Mouse (Mus musculus) heart, embryonic 11.5 days (tissue): Measurements from ENCODE around the gene Fam57a. TPM values are rescaled to one million over a fixed set of nuclear protein-coding genes. Genes with fewer than 3 reads are reported as not detected.

Experiments used
- ATAC-seq: fragments of 200-750 bp; cut with Nextera tagmentation; replicated peaks from 2 replicates; pipeline ENCODE4 v1.8.0; 2017; ENCODE audit warnings: moderate library complexity; ENCODE audit not compliant: insufficient number of reproducible peaks, low FRiP score, low TSS enrichment
- H3K27ac ChIP-seq: fragments of 300-500 bp; sonication (generic); 2 replicates; pipeline ENCODE4 v1.5.1; 2014; ENCODE audit warnings: mild to moderate bottlenecking, low read depth, low read length
- H3K27me3 ChIP-seq: fragments of 300-500 bp; sonication (generic); 2 replicates; pipeline ENCODE4 v1.6.1; 2014; ENCODE audit warnings: mild to moderate bottlenecking, low read length, mixed read lengths; ENCODE audit not compliant: control insufficient read depth, insufficient read depth
- H3K36me3 ChIP-seq: fragments of 300-500 bp; sonication (generic); 2 replicates; pipeline ENCODE4 v1.6.1; 2014; ENCODE audit warnings: mild to moderate bottlenecking, low read length, moderate library complexity, mixed read lengths; ENCODE audit not compliant: control insufficient read depth, insufficient read depth
- H3K4me1 ChIP-seq: fragments of 300-500 bp; sonication (generic); 2 replicates; pipeline ENCODE4 v1.6.1; 2014; ENCODE audit warnings: low read length; ENCODE audit not compliant: control insufficient read depth, insufficient read depth
- H3K4me2 ChIP-seq: fragments of 300-500 bp; sonication (generic); 2 replicates; pipeline ENCODE4 v1.6.1; 2014; ENCODE audit warnings: mild to moderate bottlenecking, moderate library complexity
- H3K4me3 ChIP-seq: fragments of 300-500 bp; sonication (generic); 2 replicates; pipeline ENCODE4 v1.5.1; 2014; ENCODE audit warnings: low read depth, low read length
- H3K9ac ChIP-seq: fragments of 300-500 bp; sonication (generic); 2 replicates; pipeline ENCODE4 v1.6.1; 2014; ENCODE audit warnings: mild to moderate bottlenecking, low read depth, low read length, moderate library complexity
- H3K9me3 ChIP-seq: fragments of 300-500 bp; sonication (generic); replicated peaks from 2 replicates; pipeline ENCODE4 v1.6.1; 2016; ENCODE audit warnings: low read length; ENCODE audit not compliant: control insufficient read depth
- WGBS: fragments of 180-500 bp; shearing (Covaris S2); extraction: QIAGEN DNeasy Blood & Tissue Kit; methylation state at CpG from one replicate; pipeline ENCODE4 v1.1.7; 2014; ENCODE audit not compliant: insufficient replicate concordance; 5-methylcytosine and 5-hydroxymethylcytosine counted together
- polyA plus RNA-seq: library from polyadenylated mRNA; unstranded; fragments of >200 nt; fragmentation: Nextera tagmentation; extraction: Ambion mirVana; gene quantifications from 2 replicates; pipeline ENCODE4 v1.2.1, GENCODE M21; 2014

The Fam57a gene
- polyA plus RNA-seq, 1 experiment from 2014 or later: 31.2 TPM

- Histone ChIP-seq H3K4me2 (no peak overlapping the region), H3K9ac (no peak overlapping the region), H3K9me3 (no peaks in the 10 kb centered on the region), H3K4me1 (peaks cover 18% of the 10 kb centered on the region), H3K4me3 (no peak overlapping the region), H3K27ac (0 out of 2 replicates have a peak overlapping the region, but pooled peaks have one; percentile 50), H3K27me3 (no peaks in the 10 kb centered on the region), H3K36me3 (no peaks in the 10 kb centered on the region)
- 66% methylated on average over 8 of the region's 8 CpGs for WGBS
- ATAC-seq: no peak
These were observed 31.1 kb upstream of the Fam57a start for GRCm38 (mm10) chr11:76148055-76149008.

- Histone ChIP-seq H3K4me2 (no peak overlapping the region), H3K9ac (no peak overlapping the region), H3K4me3 (no peak overlapping the region), H3K27me3 (no peaks in the 10 kb centered on the region), H3K9me3 (no peaks in the 10 kb centered on the region), H3K4me1 (peaks cover 18% of the 10 kb centered on the region), H3K27ac (no peak overlapping the region), H3K36me3 (no peaks in the 10 kb centered on the region)
- 62% methylated on average over 4 of the region's 4 CpGs for WGBS
- no peak for ATAC-seq
These were observed 28.5 kb upstream of the Fam57a start for GRCm38 (mm10) chr11:76150980-76151379.

DNA sequence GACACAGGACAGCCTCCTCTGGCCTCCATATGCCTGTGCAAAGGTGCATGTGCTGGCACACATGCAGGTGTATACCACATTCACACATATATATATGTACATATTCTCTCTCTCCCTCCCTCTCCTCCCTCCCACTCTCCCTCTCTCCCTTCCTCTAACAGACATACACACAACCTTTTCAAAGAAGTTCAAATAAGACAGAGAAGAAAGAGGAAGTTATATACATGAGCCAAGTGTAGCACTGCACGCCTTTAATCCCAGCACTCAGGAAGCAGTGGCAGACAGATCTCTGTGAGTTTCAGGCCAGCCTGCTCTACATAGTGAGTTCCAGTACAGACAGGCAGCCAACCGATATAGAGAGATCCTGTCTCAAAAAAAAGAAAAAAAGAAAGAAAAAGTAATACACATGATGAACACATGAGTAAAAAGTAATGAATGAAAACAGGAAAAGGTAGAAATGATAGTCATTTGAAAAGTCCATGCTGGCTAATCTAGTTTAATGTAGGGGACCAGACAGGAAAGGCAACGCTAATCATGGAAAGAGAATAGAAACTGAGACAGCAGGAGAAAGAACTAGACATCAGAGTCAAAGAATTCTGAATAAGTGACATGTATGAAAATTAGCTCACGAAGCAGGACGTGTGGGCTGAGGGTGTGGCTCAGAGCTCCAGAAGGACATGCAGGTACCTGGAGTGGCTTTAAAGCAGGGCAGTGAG is 26.1 kb upstream of the Fam57a start:
- WGBS: 86% methylated on average over 5 of the region's 5 CpGs
- Histone ChIP-seq H3K27me3 (no peaks in the 10 kb centered on the region), H3K36me3 (no peaks in the 10 kb centered on the region), H3K4me1 (peaks cover 4% of the 10 kb centered on the region), H3K4me2 (no peak overlapping the region), H3K27ac (no peak overlapping the region), H3K4me3 (no peak overlapping the region), H3K9ac (no peak overlapping the region), H3K9me3 (no peaks in the 10 kb centered on the region)
- ATAC-seq: no peak

- Histone ChIP-seq H3K27ac (no peak overlapping the region), H3K9me3 (no peaks in the 10 kb centered on the region), H3K4me2 (no peak overlapping the region), H3K27me3 (no peaks in the 10 kb centered on the region), H3K4me3 (no peak overlapping the region), H3K36me3 (no peaks in the 10 kb centered on the region), H3K9ac (no peak overlapping the region), H3K4me1 (no peaks in the 10 kb centered on the region)
- WGBS: 81% methylated on average over 2 of the region's 2 CpGs
- no peak for ATAC-seq
These were observed 25.3 kb upstream of the Fam57a start for GRCm38 (mm10) chr11:76154200-76154599.

DNA sequence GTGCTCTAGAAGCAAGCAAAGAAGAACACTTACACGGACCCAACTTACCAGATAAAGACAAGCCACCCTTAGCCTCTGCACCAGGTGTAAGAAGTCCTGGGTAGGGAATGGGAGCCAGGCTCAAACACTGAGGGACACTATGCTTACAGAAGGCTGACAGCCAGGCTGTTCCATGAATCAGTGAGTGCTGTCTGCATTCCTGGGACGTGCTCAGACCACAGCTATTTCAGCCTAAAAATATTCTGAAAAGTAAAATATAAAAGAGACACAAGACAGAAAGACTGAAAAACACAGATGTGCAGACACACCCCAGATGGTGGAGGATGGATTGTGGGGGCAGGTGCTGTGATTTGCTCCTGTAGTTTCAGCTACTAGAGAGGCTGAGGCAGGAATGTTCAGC is 24.6 kb upstream of the Fam57a start:
- no peak for ATAC-seq

DNA sequence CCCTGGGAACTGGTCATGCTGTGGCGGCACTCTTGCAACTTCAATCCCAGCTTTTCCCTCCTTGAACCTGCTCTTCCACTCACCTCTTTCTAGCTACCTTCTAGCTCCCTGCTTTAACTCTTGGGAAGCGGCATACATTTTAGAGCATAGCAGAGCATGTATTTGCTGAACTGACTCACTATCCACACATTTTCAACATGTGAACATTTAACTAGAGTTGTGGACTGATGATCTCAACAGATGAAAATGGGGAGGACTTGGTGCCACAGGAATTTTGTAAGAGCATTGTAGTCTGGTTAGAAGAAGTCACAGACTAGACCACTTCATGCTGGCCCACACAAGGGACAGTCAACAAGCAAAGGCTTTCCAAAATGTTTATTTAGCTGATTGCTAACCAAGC is 21.1 kb upstream of the Fam57a start:
- H3K27ac ChIP-seq: no peak overlapping the region
- H3K9me3 ChIP-seq: no peaks in the 10 kb centered on the region
- WGBS: 90% methylated on average over 2 of the region's 2 CpGs
- peaks cover 8% of the 10 kb centered on the region for H3K36me3 ChIP-seq
- H3K4me1 ChIP-seq: peaks cover 6% of the 10 kb centered on the region
- ATAC-seq: no peak
- no peak overlapping the region for H3K4me3 ChIP-seq
- no peak overlapping the region for H3K9ac ChIP-seq
- no peak overlapping the region for H3K4me2 ChIP-seq
- no peaks in the 10 kb centered on the region for H3K27me3 ChIP-seq

More for the DNA sequence above, 24.6 kb upstream of the Fam57a start:
- no peaks in the 10 kb centered on the region for H3K27me3 ChIP-seq
- H3K4me1 ChIP-seq: peaks cover 1% of the 10 kb centered on the region
- no peak overlapping the region for H3K27ac ChIP-seq
- H3K4me3 ChIP-seq: no peak overlapping the region
- WGBS: 77% methylated on average over 2 of the region's 2 CpGs
- no peaks in the 10 kb centered on the region for H3K9me3 ChIP-seq
- H3K36me3 ChIP-seq: no peaks in the 10 kb centered on the region
- no peak overlapping the region for H3K4me2 ChIP-seq
- no peak overlapping the region for H3K9ac ChIP-seq

DNA sequence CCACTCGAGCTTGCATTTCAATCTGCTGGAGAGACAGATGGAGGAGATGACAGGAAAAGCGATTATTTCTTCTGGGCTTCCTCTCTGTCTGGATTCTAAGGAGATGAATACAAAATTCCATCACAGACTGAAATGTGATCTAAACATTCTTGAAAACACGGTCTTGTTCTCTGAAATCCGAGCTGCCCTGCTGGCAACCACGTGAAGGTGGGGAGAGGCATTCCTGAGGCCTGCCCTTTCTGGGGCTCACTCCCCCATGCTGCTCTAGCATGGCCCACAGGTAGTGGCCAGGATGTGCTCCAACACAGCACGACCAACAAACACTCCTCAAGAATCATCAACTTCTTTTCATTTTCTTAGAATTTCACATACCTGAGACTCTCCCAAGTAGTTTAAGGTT is 19.2 kb upstream of the Fam57a start:
- H3K9ac ChIP-seq: no peak overlapping the region
- H3K36me3 ChIP-seq: peaks cover 8% of the 10 kb centered on the region
- H3K9me3 ChIP-seq: no peaks in the 10 kb centered on the region
- H3K27me3 ChIP-seq: no peaks in the 10 kb centered on the region
- 42% methylated on average over 6 of the region's 6 CpGs for WGBS
- H3K4me3 ChIP-seq: no peak overlapping the region
- peak overlapping the region; percentile 1; the same call in 1 of the 2 replicates for H3K27ac ChIP-seq
- no peak overlapping the region for H3K4me2 ChIP-seq
- no peak for ATAC-seq
- H3K4me1 ChIP-seq: peaks cover 6% of the 10 kb centered on the region

- Histone ChIP-seq H3K4me2 (no peak overlapping the region), H3K27ac (no peak overlapping the region), H3K36me3 (peaks cover 3% of the 10 kb centered on the region; the same call in 1 of the 2 replicates), H3K4me3 (no peak overlapping the region), H3K4me1 (no peaks in the 10 kb centered on the region), H3K27me3 (no peaks in the 10 kb centered on the region), H3K9me3 (no peaks in the 10 kb centered on the region), H3K9ac (no peak overlapping the region)
- WGBS: 98% methylated on average over 4 of the region's 4 CpGs
- ATAC-seq: no peak
These were observed 12.8 kb upstream of the Fam57a start for GRCm38 (mm10) chr11:76166657-76167056.
